Mouse (Mus musculus) liver, postnatal 0 days (tissue): Measurements from ENCODE around the gene Qtrt2.

Source experiments
- CTCF ChIP-seq: sonication (generic); IDR thresholded peaks from 2 replicates; pipeline ENCODE4 v1.5.1; 2016; ENCODE audit warnings: antibody characterized with exemption, low read depth
- EP300 ChIP-seq: IDR thresholded peaks from 2 replicates; pipeline ENCODE4 v1.6.1; 2016; ENCODE audit warnings: antibody characterized with exemption, low read depth, mild to moderate bottlenecking

DNA sequence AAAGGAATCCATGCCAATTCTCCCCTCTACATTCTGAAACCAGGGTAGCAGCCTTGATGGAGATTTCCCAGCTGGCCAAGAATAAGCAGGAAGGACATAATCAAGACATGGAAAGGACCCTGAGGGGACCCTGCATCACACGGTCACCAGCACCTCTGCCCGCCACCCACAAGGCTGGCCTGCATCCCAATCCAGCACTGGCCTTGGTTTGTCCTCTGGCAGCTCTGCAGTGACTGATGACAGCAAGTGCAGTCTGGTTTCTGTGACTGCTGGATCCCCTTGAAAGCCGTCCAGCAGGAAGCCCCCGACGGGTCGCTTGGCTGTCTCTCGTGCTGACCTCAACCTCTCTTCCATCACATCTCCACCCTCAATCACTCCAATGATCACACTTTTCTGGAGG, 55.2 kb downstream of the Qtrt2 start:
- TF ChIP-seq CTCF (no peak), EP300 (no peak)
